ENCODE assay signal across 24 mouse cellular contexts in genomic region chr17:11981666-11982065, GRCm38 (mm10).
DNase-seq lines count a peak whose midpoint lies in the region; ATAC-seq and TF ChIP-seq lines count a peak whose summit lies in the region.
"Had no signal": no experiment of that assay in that cellular context is flagged by ENCODE, and none has a peak within 500 bp of the region (broad histone marks: within the 10 kb centered on the region; RNA-seq: fewer than 3 reads in every experiment).

No protein-coding gene starts in this region.

- H3K9ac ChIP-seq in hindbrain, postnatal 0 days (replicated peaks; ENCODE audit: low read length): no peak overlapping the region
- H3K9ac ChIP-seq in hindbrain, embryonic 14.5 days: no peak overlapping the region
- H3K9ac ChIP-seq in MEL (ENCODE audit: control insufficient read depth, low read depth, low read length, poor library complexity, severe bottlenecking): no peak overlapping the region
- H3K9ac ChIP-seq: embryonic facial prominence, embryonic 13.5 days; embryonic facial prominence, embryonic 15.5 days; forebrain, embryonic 12.5 days had no signal

- no peak for TF ChIP-seq POLR2A in MEL (IDR thresholded peaks at IDR 0.05; ENCODE audit: control insufficient read depth in 1 of 2, insufficient read depth in 1 of 2, low read depth in 1 of 2, low read length in 2 of 2, poor library complexity in 1 of 2)

- no peak for TF ChIP-seq CTCF in hindbrain, postnatal 0 days (IDR thresholded peaks at IDR 0.05; ENCODE audit: low read depth)
- no peak for TF ChIP-seq CTCF in MEL (IDR thresholded peaks at IDR 0.05 in 2 of 3, conservative IDR thresholded peaks at IDR 0.05 in 1 of 3; ENCODE audit: control insufficient read depth in 1 of 3, insufficient read depth in 1 of 3, low read depth in 2 of 3, low read length in 3 of 3, poor library complexity in 1 of 3, severe bottlenecking in 1 of 3)

- H3K4me2 ChIP-seq in hindbrain, postnatal 0 days (ENCODE audit: low read depth, low read length): no peak overlapping the region
- no peak overlapping the region for H3K4me2 ChIP-seq in hindbrain, embryonic 14.5 days (replicated peaks)
- H3K4me2 ChIP-seq: embryonic facial prominence, embryonic 13.5 days; embryonic facial prominence, embryonic 15.5 days; forebrain, embryonic 12.5 days had no signal

- no peaks in the 10 kb centered on the region for H3K4me1 ChIP-seq in hindbrain, postnatal 0 days (ENCODE audit: insufficient read depth, low read length)
- H3K4me1 ChIP-seq in hindbrain, embryonic 14.5 days (replicated peaks; ENCODE audit: control insufficient read depth, insufficient read depth, low read length): peaks cover 11% of the 10 kb centered on the region
- H3K4me1 ChIP-seq in MEL (ENCODE audit: control insufficient read depth in 1 of 2, insufficient read depth in 2 of 2, low read length in 2 of 2): peaks cover 0 to 7% of the 10 kb centered on the region in 2 experiments; a peak in 2 of 4 replicates

- no peak for TF ChIP-seq EP300 in MEL (IDR thresholded peaks at IDR 0.05; ENCODE audit: low read depth in 1 of 2, low read length in 2 of 2)

- ATAC-seq in hindbrain, postnatal 0 days: no peak
- ATAC-seq in hindbrain, embryonic 14.5 days (ENCODE audit: low FRiP score): no peak
- ATAC-seq: CD4-positive, CD25-positive, alpha-beta regulatory T cell, adult 4 months; forebrain, embryonic 16.5 days had no signal

- TF ChIP-seq RAD21 in MEL (IDR thresholded peaks at IDR 0.05; ENCODE audit: low read depth, low read length): no peak

- DNase-seq in cerebellum, postnatal 10 days: peak; percentile 45 to 62
- no peak for DNase-seq in cerebellum, postnatal 25 days
- peak; percentile 27 for DNase-seq in hindbrain, postnatal 0 days (ENCODE audit: low spot score)
- DNase-seq in hindbrain, embryonic 14.5 days (ENCODE audit: low spot score): no peak
- DNase-seq in left cerebral cortex, postnatal 4 days: peak; percentile 43
- no peak for DNase-seq in left cerebral cortex, postnatal 36 days (ENCODE audit: low spot score in 2 of 2)
- DNase-seq in MEL (ENCODE audit: low read depth, low spot score): peak; percentile 41
- no peak for DNase-seq in embryo, embryonic 11 days
- DNase-seq: adrenal gland, adult 2 months; adrenal gland, postnatal 10 days; adrenal gland, postnatal 25 days; B cell, adult 2 months; cerebellum, adult 11-12 months; cerebellum, adult 2 months; cerebellum, adult 9-10 months; cerebellum, postnatal 14 days had no signal

- no peaks in the 10 kb centered on the region for H3K9me3 ChIP-seq in hindbrain, postnatal 0 days (ENCODE audit: low read length)
- H3K9me3 ChIP-seq in hindbrain, embryonic 14.5 days (ENCODE audit: control insufficient read depth, low read length): no peaks in the 10 kb centered on the region
- H3K9me3 ChIP-seq in MEL (replicated peaks; ENCODE audit: insufficient read depth, low read length): no peaks in the 10 kb centered on the region
- H3K9me3 ChIP-seq: embryonic facial prominence, embryonic 13.5 days; embryonic facial prominence, embryonic 15.5 days; forebrain, embryonic 10.5 days; forebrain, embryonic 12.5 days; G1E had no signal

- no peaks in the 10 kb centered on the region for H3K79me2 ChIP-seq in MEL (ENCODE audit: control insufficient read depth, insufficient read depth, low read length, poor library complexity)

- no peaks in the 10 kb centered on the region for H3K36me3 ChIP-seq in hindbrain, postnatal 0 days (ENCODE audit: insufficient read depth, low read length)
- H3K36me3 ChIP-seq in hindbrain, embryonic 14.5 days (replicated peaks; ENCODE audit: control insufficient read depth, insufficient read depth): no peaks in the 10 kb centered on the region
- peaks cover 0 to 2% of the 10 kb centered on the region in 2 experiments; a peak in 1 of 4 replicates for H3K36me3 ChIP-seq in MEL (ENCODE audit: control insufficient read depth in 1 of 2, insufficient read depth in 2 of 2, low read length in 2 of 2)
- H3K36me3 ChIP-seq: embryonic facial prominence, embryonic 13.5 days; embryonic facial prominence, embryonic 15.5 days; forebrain, embryonic 10.5 days; forebrain, embryonic 12.5 days; G1E had no signal

- no peak overlapping the region for H3K4me3 ChIP-seq in hindbrain, postnatal 0 days (ENCODE audit: low read length)
- H3K4me3 ChIP-seq in hindbrain, embryonic 14.5 days (replicated peaks; ENCODE audit: low read length): no peak overlapping the region
- no peak overlapping the region for H3K4me3 ChIP-seq in MEL (ENCODE audit: control insufficient read depth in 1 of 2, insufficient read depth in 1 of 2, low read depth in 2 of 2, low read length in 2 of 2)
- H3K4me3 ChIP-seq: embryonic facial prominence, embryonic 13.5 days; embryonic facial prominence, embryonic 15.5 days; erythroblast, embryonic 14.5 days; forebrain, embryonic 10.5 days; forebrain, embryonic 12.5 days had no signal

- intact Hi-C loops in left cerebral cortex, postnatal 4 days (cut with DNase I): no loop called here
- intact Hi-C loops in left cerebral cortex, postnatal 36 days (cut with DNase I): no loop called here

- H3K27ac ChIP-seq in hindbrain, postnatal 0 days: no peak overlapping the region
- no peak overlapping the region for H3K27ac ChIP-seq in hindbrain, embryonic 14.5 days
- H3K27ac ChIP-seq in MEL (ENCODE audit: control insufficient read depth, low read depth, low read length): no peak overlapping the region
- H3K27ac ChIP-seq: embryonic facial prominence, embryonic 13.5 days; embryonic facial prominence, embryonic 15.5 days; forebrain, embryonic 10.5 days; forebrain, embryonic 12.5 days had no signal

- WGBS in hindbrain, postnatal 0 days: 68% methylated on average over 9 of the region's 9 CpGs
- whole genome bisulfite sequencing in hindbrain, embryonic 14.5 days: 76% methylated on average over 9 of the region's 9 CpGs

- no peaks in the 10 kb centered on the region for H3K27me3 ChIP-seq in hindbrain, postnatal 0 days (ENCODE audit: insufficient read depth, low read length)
- H3K27me3 ChIP-seq in hindbrain, embryonic 14.5 days (ENCODE audit: control insufficient read depth, insufficient read depth, low read length): no peaks in the 10 kb centered on the region
- H3K27me3 ChIP-seq in MEL (ENCODE audit: control insufficient read depth in 1 of 2, insufficient read depth in 2 of 2, low read length in 2 of 2): no peaks in the 10 kb centered on the region

TF ChIP-seq in MEL, 35 proteins besides CTCF, POLR2A, EP300 and RAD21:
- TF ChIP-seq NELFE (IDR thresholded peaks at IDR 0.05; ENCODE audit: low read depth, low read length) (no peak), ETS1 (IDR thresholded peaks at IDR 0.05; ENCODE audit: low read depth, low read length) (no peak), ZC3H11A (IDR thresholded peaks at IDR 0.05; ENCODE audit: low read depth, low read length) (no peak), ZMIZ1 (IDR thresholded peaks at IDR 0.05; ENCODE audit: low read depth, low read length) (no peak)

Comparison
In these comparisons a context has a peak if more than half of its experiments do, and no peak if none do; other contexts are left out.
1. DNase-seq: peak in cerebellum, postnatal 10 days (2 of 2), hindbrain, postnatal 0 days (single experiment), left cerebral cortex, postnatal 4 days (single experiment) and MEL (single experiment); none in cerebellum, postnatal 25 days (0 of 2), hindbrain, embryonic 14.5 days (single experiment), left cerebral cortex, postnatal 36 days (0 of 2) and embryo, embryonic 11 days (single experiment).